Mouse (Mus musculus): ENCODE results near the gene Gm29582.
"Not testable (repeated sequence)": the region's sequence is repeated elsewhere in the genome, so short reads cannot be mapped to it uniquely, and the experiment has no call there.

Gene Gm29582

DNA sequence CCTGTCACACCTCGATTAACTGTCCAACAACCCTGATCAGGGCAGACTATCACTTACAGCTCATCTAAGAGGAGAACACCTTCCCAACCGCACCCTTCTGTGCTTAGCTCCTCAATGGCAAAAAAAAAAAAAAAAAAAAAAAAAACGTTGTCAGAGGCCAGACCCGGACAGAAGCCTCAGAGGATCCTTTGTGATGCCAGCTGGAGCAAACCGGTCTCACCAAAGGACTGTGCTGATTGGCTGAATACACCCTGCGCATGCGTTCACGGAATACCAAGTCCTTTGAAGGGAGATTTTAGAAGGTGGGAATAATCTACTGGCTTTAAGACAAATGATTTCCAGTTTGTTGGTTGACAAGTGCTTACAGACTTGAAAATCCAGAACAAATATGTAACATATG, at the start of gene Gm29582:
TSS of gene Gm29582 (minus strand) at position 101 of the 400 bp plus-strand sequence.
- DNase-seq (ENCODE audit: inconsistent ontology term): not testable (repeated sequence)

All from Muller cell, postnatal 12 days (primary cell).